Mouse (Mus musculus): ENCODE measurements around the gene Ces1e. TPM values are rescaled to one million over a fixed set of nuclear protein-coding genes. Genes with fewer than 3 reads are reported as not detected.

The Ces1e gene
- total and polyA plus RNA-seq, 3 experiments: not detected

DNA sequence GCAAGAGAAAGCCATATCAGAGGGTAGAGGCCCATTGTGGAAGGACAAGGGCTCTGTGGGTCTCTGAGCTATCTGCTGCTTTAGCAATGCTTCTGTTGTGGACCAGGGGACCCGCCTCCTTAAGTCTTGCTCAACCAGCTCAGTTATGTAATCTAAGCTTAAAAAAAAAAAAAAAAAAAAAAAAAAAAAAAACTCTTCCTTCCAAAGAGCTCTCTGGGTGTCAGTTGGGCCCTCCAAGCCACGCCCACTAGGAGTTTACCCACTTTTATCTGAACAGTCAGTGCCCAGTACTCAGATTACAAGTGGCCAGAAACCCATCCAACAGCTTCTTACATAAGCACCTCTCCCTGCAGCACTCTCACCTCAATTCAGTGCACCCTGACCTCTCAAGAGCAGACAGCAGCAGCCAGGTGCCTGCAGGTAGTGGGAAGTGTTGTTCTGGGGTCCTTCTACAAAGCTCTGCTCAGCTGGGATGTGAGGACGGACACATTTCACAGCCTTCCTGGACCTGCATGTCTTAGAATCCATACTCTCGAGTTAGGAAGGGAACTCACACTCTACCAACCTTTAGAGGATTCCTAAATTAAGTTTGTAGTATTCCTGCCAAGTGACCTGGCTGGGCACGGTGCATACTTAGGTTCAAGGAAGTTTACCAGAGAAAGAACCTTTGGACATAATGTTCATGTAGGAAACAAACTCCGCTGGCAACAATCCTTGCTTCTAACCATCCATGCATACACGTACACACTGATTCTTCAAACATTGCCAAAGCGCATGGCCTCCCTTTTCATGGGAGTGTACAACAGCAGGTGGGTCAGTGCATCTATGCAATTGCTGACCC, 31.5 kb downstream of the Ces1e start, which contains the start of gene Ces1d:
Gene Ces1d, minus strand, starts transcription at position 154 of the 841 bp plus-strand sequence.
- no peak for DNase-seq (ENCODE audit: low read depth, low spot score)
- Histone ChIP-seq H3K4me3 (ENCODE audit: control insufficient read depth in 1 of 2, insufficient read depth in 1 of 2, low read depth in 2 of 2, low read length in 2 of 2) (no peak within 1 kb of the TSS), H3K9me3 (replicated peaks; ENCODE audit: insufficient read depth, low read length) (no peaks in the 10 kb centered on the region), H3K79me2 (ENCODE audit: control insufficient read depth, insufficient read depth, low read length, poor library complexity) (no peaks in the 10 kb centered on the region), H3K27me3 (ENCODE audit: control insufficient read depth in 1 of 2, insufficient read depth in 2 of 2, low read length in 2 of 2) (no peaks in the 10 kb centered on the region), H3K9ac (ENCODE audit: control insufficient read depth, low read depth, low read length, poor library complexity, severe bottlenecking) (no peak within 1 kb of the TSS), H3K4me1 (ENCODE audit: control insufficient read depth in 1 of 2, insufficient read depth in 2 of 2, low read length in 2 of 2) (no peaks in the 10 kb centered on the region), H3K36me3 (ENCODE audit: control insufficient read depth in 1 of 2, insufficient read depth in 2 of 2, low read length in 2 of 2) (no peaks in the 10 kb centered on the region), H3K27ac (ENCODE audit: control insufficient read depth, low read depth, low read length) (no peak within 1 kb of the TSS)
- TF ChIP-seq ELF1 (IDR thresholded peaks at IDR 0.05; ENCODE audit: low read depth, low read length) (no peak), MYB (IDR thresholded peaks at IDR 0.05; ENCODE audit: low read depth, low read length) (no peak), TCF12 (IDR thresholded peaks at IDR 0.05; ENCODE audit: low read depth, low read length) (no peak), MAFK (IDR thresholded peaks at IDR 0.05; ENCODE audit: borderline replicate concordance, low read depth, low read length) (no peak), CHD2 (IDR thresholded peaks at IDR 0.05; ENCODE audit: low read length) (no peak), NELFE (IDR thresholded peaks at IDR 0.05; ENCODE audit: low read depth, low read length) (no peak), RAD21 (IDR thresholded peaks at IDR 0.05; ENCODE audit: low read depth, low read length) (no peak), MAZ (IDR thresholded peaks at IDR 0.05; ENCODE audit: low read depth, low read length) (no peak), SIN3A (IDR thresholded peaks at IDR 0.05; ENCODE audit: low read length) (no peak), UBTF (IDR thresholded peaks at IDR 0.05; ENCODE audit: borderline replicate concordance, insufficient read depth, low read depth, low read length) (no peak)

- no peaks in the 10 kb centered on the region for H3K4me1 ChIP-seq (ENCODE audit: control insufficient read depth in 1 of 2, insufficient read depth in 2 of 2, low read length in 2 of 2)
- H3K79me2 ChIP-seq (ENCODE audit: control insufficient read depth, insufficient read depth, low read length, poor library complexity): no peaks in the 10 kb centered on the region
- H3K9me3 ChIP-seq (replicated peaks; ENCODE audit: insufficient read depth, low read length): no peaks in the 10 kb centered on the region
- no peak overlapping the region for H3K9ac ChIP-seq (ENCODE audit: control insufficient read depth, low read depth, low read length, poor library complexity, severe bottlenecking)
- TF ChIP-seq SMC3 (IDR thresholded peaks at IDR 0.05; ENCODE audit: low read depth, low read length) (no peak), E2F4 (IDR thresholded peaks at IDR 0.05; ENCODE audit: borderline replicate concordance, low read depth, low read length) (no peak), ZNF384 (IDR thresholded peaks at IDR 0.05; ENCODE audit: low read depth, low read length) (no peak)
- H3K36me3 ChIP-seq (ENCODE audit: control insufficient read depth in 1 of 2, insufficient read depth in 2 of 2, low read length in 2 of 2): no peaks in the 10 kb centered on the region
- H3K4me3 ChIP-seq (ENCODE audit: control insufficient read depth in 1 of 2, insufficient read depth in 1 of 2, low read depth in 2 of 2, low read length in 2 of 2): no peak overlapping the region
- DNase-seq (ENCODE audit: low read depth, low spot score): no peak
- H3K27ac ChIP-seq (ENCODE audit: control insufficient read depth, low read depth, low read length): no peak overlapping the region
- no peaks in the 10 kb centered on the region for H3K27me3 ChIP-seq (ENCODE audit: control insufficient read depth in 1 of 2, insufficient read depth in 2 of 2, low read length in 2 of 2)
These were observed 33.0 kb downstream of the Ces1e start for GRCm38 (mm10) chr8:93196436-93196835.

GRCm38 (mm10) chr8:93180581-93181129, 48.8 kb downstream of the Ces1e start:
- Histone ChIP-seq H3K9me3 (replicated peaks; ENCODE audit: insufficient read depth, low read length) (no peaks in the 10 kb centered on the region), H3K27ac (ENCODE audit: control insufficient read depth, low read depth, low read length) (no peak overlapping the region), H3K4me1 (ENCODE audit: control insufficient read depth in 1 of 2, insufficient read depth in 2 of 2, low read length in 2 of 2) (no peaks in the 10 kb centered on the region), H3K4me3 (ENCODE audit: control insufficient read depth in 1 of 2, insufficient read depth in 1 of 2, low read depth in 2 of 2, low read length in 2 of 2) (no peak overlapping the region), H3K36me3 (ENCODE audit: control insufficient read depth in 1 of 2, insufficient read depth in 2 of 2, low read length in 2 of 2) (no peaks in the 10 kb centered on the region), H3K79me2 (ENCODE audit: control insufficient read depth, insufficient read depth, low read length, poor library complexity) (no peaks in the 10 kb centered on the region), H3K9ac (ENCODE audit: control insufficient read depth, low read depth, low read length, poor library complexity, severe bottlenecking) (no peak overlapping the region), H3K27me3 (ENCODE audit: control insufficient read depth in 1 of 2, insufficient read depth in 2 of 2, low read length in 2 of 2) (no peaks in the 10 kb centered on the region)
- no peak for DNase-seq (ENCODE audit: low read depth, low spot score)
- TF ChIP-seq MYB (IDR thresholded peaks at IDR 0.05; ENCODE audit: low read depth, low read length) (no peak), MYC (IDR thresholded peaks at IDR 0.05; ENCODE audit: low read depth, low read length) (no peak), KAT2A (conservative IDR thresholded peaks at IDR 0.05; ENCODE audit: low read depth, low read length) (no peak), POLR2AphosphoS2 (IDR thresholded peaks at IDR 0.05; ENCODE audit: low read length) (no peak)
